Mouse (Mus musculus): ENCODE measurements around the gene Ccdc81.

Ccdc81 gene

GRCm38 (mm10) chr7:89867221-89867620 lies 36.2 kb downstream of the Ccdc81 start:
- DNase-seq (ENCODE audit: low read depth, low spot score): no peak

DNA sequence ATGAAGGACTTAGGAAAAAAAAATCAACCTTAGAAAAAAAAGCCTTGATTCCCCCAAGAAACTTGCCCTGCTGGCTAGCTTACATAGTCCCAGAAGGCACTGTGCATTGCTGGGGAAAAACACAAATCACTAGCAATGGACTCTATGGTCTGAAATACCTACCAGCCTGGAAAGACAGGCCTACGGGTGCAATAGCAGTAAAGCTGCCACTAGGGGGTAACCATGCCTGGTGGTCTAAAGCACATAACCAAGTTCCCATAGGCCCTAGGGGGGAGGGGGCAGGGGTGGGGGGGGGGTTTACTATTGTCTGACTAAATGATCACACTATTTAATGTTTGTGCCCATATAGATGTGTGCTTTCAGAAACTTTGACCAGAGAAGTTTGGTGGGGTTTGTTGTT lies 38.7 kb downstream of the Ccdc81 start:
- no peak for DNase-seq (ENCODE audit: low read depth, low spot score)

DNA sequence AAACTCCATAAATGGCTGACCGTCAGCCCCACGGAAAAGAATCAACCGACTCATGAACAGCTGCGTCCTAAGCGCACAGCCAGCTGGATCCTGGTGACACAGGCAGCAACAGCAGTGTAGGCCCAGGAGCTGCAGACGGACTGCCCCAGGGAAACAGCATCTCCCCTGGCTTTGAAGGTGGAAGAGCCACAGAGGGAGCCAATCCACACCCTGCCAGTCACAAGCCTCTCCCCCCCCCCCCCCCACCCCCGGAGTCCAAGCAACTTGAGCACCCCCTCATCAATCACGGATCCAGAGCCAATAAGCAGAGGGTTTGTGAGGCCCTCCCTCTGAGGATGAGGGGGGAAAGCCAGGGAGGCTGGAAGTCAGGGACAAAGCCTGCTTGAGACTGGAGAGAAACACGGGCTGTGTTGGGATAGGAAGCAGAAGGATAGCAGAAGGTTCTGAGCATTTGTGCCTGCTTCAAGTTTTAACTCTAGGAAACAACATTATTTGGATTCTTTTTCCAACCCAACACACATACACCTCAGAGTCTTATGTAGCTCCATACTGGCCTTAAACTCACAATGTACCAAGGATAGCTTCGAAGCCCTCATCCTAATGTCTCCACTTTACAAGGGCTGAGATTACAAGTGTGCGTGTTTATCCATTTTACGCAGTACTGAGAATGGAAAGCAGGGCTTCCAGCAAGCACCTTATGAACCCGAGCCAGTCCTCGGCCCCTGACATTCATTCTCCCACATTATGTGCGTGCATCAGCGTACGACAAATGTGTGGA lies 46.8 kb downstream of the Ccdc81 start:
- no peak for DNase-seq (ENCODE audit: low read depth, low spot score)

DNA sequence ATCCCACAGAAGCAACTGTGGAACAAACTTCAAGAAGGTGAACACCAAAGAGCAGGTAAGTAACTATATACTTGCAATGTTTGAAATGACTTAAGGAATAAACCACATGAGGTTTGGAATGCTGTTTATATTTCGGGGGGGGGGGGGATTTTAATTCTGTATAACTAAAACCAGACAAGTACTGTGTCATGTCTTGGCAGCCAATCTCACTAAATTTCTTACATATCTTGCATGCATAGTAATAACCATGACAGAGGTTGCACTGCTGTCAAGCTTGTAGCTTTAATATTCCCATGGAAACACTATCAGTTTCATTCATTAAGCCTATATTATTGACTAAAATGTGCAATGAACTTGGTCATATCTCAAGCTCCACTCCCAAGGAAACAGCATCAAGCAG lies 48.2 kb downstream of the Ccdc81 start:
- DNase-seq (ENCODE audit: low read depth, low spot score): no peak

DNA sequence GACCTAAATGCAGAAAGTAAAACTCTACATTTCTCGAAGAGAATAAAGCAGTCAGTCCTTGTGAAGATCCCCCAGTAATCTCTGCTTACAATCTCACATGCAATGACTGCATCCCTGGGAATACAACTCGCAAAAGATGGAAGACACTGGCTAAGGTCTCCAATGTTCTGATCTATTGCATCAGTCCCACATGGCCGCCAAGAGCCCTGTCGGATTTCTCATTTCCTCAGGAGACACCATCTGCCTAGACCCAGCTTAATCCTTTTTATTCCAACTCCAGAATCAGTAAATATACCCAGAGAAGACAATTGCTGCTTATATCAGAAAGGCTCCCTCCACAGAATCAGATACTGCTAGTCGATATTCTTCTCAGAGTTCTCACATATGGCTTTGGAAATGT lies 50.3 kb downstream of the Ccdc81 start:
- no peak for DNase-seq (ENCODE audit: low read depth, low spot score)

- no peak for DNase-seq (ENCODE audit: low read depth, low spot score)
Measured at GRCm38 (mm10) chr7:89852158-89853095, 51.0 kb downstream of the Ccdc81 start.

DNA sequence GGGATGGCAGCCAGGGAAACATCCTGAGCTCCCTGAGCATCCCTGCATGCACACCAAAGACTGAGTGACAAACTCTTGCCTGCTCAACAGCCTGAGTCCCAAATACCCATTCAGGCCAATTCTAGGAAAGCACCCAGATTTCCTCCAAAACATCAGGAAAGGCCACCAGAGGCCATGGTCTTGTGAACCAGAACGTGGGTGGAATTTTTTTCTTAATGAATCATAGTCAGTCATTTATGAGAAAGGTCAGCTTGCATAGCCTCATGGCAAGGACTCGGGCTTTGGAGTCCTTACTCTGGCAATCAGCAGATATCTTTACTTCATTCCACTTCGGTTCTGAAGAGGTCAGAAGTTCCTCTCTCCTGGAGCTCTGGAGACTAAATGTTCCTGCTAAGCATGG lies 52.9 kb downstream of the Ccdc81 start:
- no peak for DNase-seq (ENCODE audit: low read depth, low spot score)

- DNase-seq (ENCODE audit: low read depth, low spot score): no peak
Measured at GRCm38 (mm10) chr7:89845669-89846068, 57.8 kb downstream of the Ccdc81 start.

GRCm38 (mm10) chr7:89843533-89843932 lies 59.9 kb downstream of the Ccdc81 start:
- DNase-seq (ENCODE audit: low read depth, low spot score): no peak

DNA sequence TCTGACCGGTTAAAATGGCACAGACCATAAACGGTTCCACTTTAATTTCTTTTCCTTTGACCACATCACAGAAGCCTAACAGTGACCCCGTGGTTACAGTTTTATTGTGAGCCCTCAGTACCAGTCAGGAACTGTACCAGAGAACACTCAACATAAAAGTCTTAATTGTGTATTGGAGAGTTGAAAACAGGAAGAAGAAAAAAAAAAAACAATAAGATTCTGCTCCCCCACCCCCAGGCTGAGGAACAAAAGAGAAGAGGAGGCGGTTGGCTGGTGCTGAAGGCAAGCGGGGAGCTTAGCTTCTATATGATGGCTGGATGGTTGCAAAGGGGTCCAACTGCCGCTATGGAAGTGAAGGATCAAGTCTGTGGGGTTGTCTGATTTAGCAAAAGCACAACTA lies 60.3 kb downstream of the Ccdc81 start:
- DNase-seq (ENCODE audit: low read depth, low spot score): no peak

GRCm38 (mm10) chr7:89842404-89842715 lies 61.1 kb downstream of the Ccdc81 start:
- no peak for DNase-seq (ENCODE audit: low read depth, low spot score)

GRCm38 (mm10) chr7:89841670-89842403 lies 61.6 kb downstream of the Ccdc81 start:
- peak; percentile 72 for DNase-seq (ENCODE audit: low read depth, low spot score)

DNA sequence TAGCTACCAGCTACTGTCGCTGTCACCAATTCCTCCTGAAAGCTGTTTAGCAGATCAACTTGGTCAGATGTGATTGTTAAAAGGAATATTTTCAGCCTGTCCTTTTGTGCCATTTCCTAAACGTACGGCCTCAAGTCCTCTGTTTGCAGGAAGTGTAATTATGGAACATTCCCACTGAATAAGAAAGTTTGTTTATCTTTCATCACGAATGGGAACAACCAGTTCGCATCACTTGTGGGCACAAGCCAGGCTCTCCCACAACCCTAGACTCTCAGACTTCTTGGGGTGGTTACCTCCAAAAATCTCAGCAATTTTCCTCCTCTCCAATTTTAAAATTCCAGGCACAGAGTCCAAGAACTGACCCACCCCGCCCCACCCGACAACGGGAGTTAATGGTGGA lies 63.7 kb downstream of the Ccdc81 start:
- no peak for DNase-seq (ENCODE audit: low read depth, low spot score)

GRCm38 (mm10) chr7:89837841-89838240 lies 65.6 kb downstream of the Ccdc81 start:
- DNase-seq (ENCODE audit: low read depth, low spot score): no peak

- DNase-seq (ENCODE audit: low read depth, low spot score): no peak
Measured at GRCm38 (mm10) chr7:89836676-89837075, 66.8 kb downstream of the Ccdc81 start.

DNA sequence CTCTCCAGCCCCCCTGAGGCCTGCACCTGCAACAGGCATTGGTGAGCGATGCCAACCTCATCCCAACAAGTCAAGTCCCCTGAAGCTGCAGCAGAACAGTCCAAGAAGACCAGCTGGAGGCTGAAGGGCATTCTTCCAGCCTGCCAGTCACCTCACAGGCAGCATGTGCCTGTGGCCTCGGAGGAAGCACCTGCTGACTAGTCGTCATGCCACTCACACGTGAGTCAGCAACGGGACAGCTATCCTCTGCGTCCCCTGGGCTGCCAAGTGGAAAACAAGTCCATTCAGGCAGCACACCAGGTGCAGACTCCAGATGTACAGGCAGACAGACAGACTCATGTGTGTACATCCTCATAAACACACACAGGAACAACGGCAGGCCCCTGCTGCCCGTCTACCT lies 67.9 kb downstream of the Ccdc81 start:
- DNase-seq (ENCODE audit: low read depth, low spot score): no peak

- no peak for DNase-seq (ENCODE audit: low read depth, low spot score)
Measured at GRCm38 (mm10) chr7:89833521-89833920, 69.9 kb downstream of the Ccdc81 start.

GRCm38 (mm10) chr7:89829201-89829600 lies 74.2 kb downstream of the Ccdc81 start:
- peak; percentile 6 for DNase-seq (ENCODE audit: low read depth, low spot score)

- DNase-seq (ENCODE audit: low read depth, low spot score): no peak
Measured at GRCm38 (mm10) chr7:89828436-89829065, 74.9 kb downstream of the Ccdc81 start.
